Mouse (Mus musculus): ENCODE results near the gene G6pc2.

Gene G6pc2

GRCm38 (mm10) chr2:69210773-69211172, at the start of gene G6pc2:
Gene G6pc2 (plus strand): TSS chr2:69211073.
- no peak for DNase-seq

GRCm38 (mm10) chr2:69170395-69171077, 40.3 kb upstream of the G6pc2 start:
- DNase-seq = no peak

- DNase-seq = no peak
Observed at GRCm38 (mm10) chr2:69175296-69175695, 35.6 kb upstream of the G6pc2 start.

GRCm38 (mm10) chr2:69179721-69180120, 31.2 kb upstream of the G6pc2 start:
- no peak for DNase-seq

GRCm38 (mm10) chr2:69187990-69188389, 22.9 kb upstream of the G6pc2 start:
- DNase-seq = no peak

- DNase-seq = no peak
Observed at GRCm38 (mm10) chr2:69188732-69189131, 22.1 kb upstream of the G6pc2 start.

- DNase-seq = no peak
Observed at GRCm38 (mm10) chr2:69189222-69189621, 21.7 kb upstream of the G6pc2 start.

GRCm38 (mm10) chr2:69191059-69191458, 19.8 kb upstream of the G6pc2 start:
- no peak for DNase-seq

GRCm38 (mm10) chr2:69193555-69193954, 17.3 kb upstream of the G6pc2 start:
- no peak for DNase-seq

GRCm38 (mm10) chr2:69205185-69205584, 5.7 kb upstream of the G6pc2 start:
- DNase-seq = no peak

GRCm38 (mm10) chr2:69205791-69206351, 5.0 kb upstream of the G6pc2 start, which contains the start of gene Spc25:
Gene Spc25 (minus strand): TSS chr2:69206194.
- DNase-seq = peak; percentile 82

- DNase-seq = no peak
Observed at GRCm38 (mm10) chr2:69206523-69206922, 4.3 kb upstream of the G6pc2 start.

GRCm38 (mm10) chr2:69209684-69210083, 1.2 kb upstream of the G6pc2 start:
- DNase-seq = no peak

GRCm38 (mm10) chr2:69212652-69213051, 1.8 kb downstream of the G6pc2 start:
- no peak for DNase-seq

GRCm38 (mm10) chr2:69215242-69215641, 4.4 kb downstream of the G6pc2 start:
- DNase-seq = no peak

- no peak for DNase-seq
Observed at GRCm38 (mm10) chr2:69221868-69222416, 11.1 kb downstream of the G6pc2 start.

GRCm38 (mm10) chr2:69222815-69223214, 11.9 kb downstream of the G6pc2 start:
- DNase-seq = no peak

GRCm38 (mm10) chr2:69224724-69225123, 13.9 kb downstream of the G6pc2 start:
- no peak for DNase-seq

GRCm38 (mm10) chr2:69226876-69227275, 16.0 kb downstream of the G6pc2 start:
- DNase-seq = no peak

GRCm38 (mm10) chr2:69228635-69229034, 17.8 kb downstream of the G6pc2 start:
- DNase-seq = no peak

- no peak for DNase-seq
Observed at GRCm38 (mm10) chr2:69230137-69230536, 19.3 kb downstream of the G6pc2 start.

- DNase-seq = no peak
Observed at GRCm38 (mm10) chr2:69232101-69232500, 21.2 kb downstream of the G6pc2 start.

- no peak for DNase-seq
Observed at GRCm38 (mm10) chr2:69234976-69235678, 24.3 kb downstream of the G6pc2 start.

- no peak for DNase-seq
Observed at GRCm38 (mm10) chr2:69239315-69239714, 28.4 kb downstream of the G6pc2 start.

All from cerebellum, adult 8-10 months (tissue).